Mouse (Mus musculus) forebrain, embryonic 12.5 days (tissue): ENCODE measurements around the gene Hoxb3. TPM values are rescaled to one million over a fixed set of nuclear protein-coding genes. Genes with fewer than 3 reads are reported as not detected.

Experiments used
- ATAC-seq: fragments of 200-750 bp; cut with Nextera tagmentation; 2 replicates; pipeline ENCODE4 v1.8.0; 2017; ENCODE audit warnings: moderate TSS enrichment; ENCODE audit not compliant: low FRiP score
- H3K27ac ChIP-seq: fragments of 300-500 bp; sonication (generic); 2 replicates; pipeline ENCODE4 v1.5.1; 2016; ENCODE audit warnings: mild to moderate bottlenecking
- H3K27me3 ChIP-seq: fragments of 300-500 bp; sonication (generic); 2 replicates; pipeline ENCODE4 v1.6.1; 2016; ENCODE audit warnings: mild to moderate bottlenecking
- H3K36me3 ChIP-seq: fragments of 300-500 bp; sonication (generic); replicated peaks from 2 replicates; pipeline ENCODE4 v1.6.1; 2016; ENCODE audit warnings: mild to moderate bottlenecking
- H3K4me1 ChIP-seq: fragments of 300-500 bp; sonication (generic); 2 replicates; pipeline ENCODE4 v1.6.1; 2016
- H3K4me2 ChIP-seq: fragments of 300-500 bp; sonication (generic); 2 replicates; pipeline ENCODE4 v1.6.1; 2016; ENCODE audit warnings: mild to moderate bottlenecking, moderate library complexity
- H3K4me3 ChIP-seq: fragments of 300-500 bp; sonication (generic); replicated peaks from 2 replicates; pipeline ENCODE4 v1.5.1; 2016; ENCODE audit warnings: mild to moderate bottlenecking
- H3K9ac ChIP-seq: fragments of 300-500 bp; sonication (generic); 2 replicates; pipeline ENCODE4 v1.6.1; 2016; ENCODE audit warnings: mild to moderate bottlenecking
- H3K9me3 ChIP-seq: fragments of 300-500 bp; sonication (generic); 2 replicates; pipeline ENCODE4 v1.6.1; 2016
- WGBS: fragments of 180-500 bp; shearing (Covaris S2); methylation state at CpG from one replicate; pipeline ENCODE4 v1.1.7; 2016; 5-methylcytosine and 5-hydroxymethylcytosine counted together
- polyA plus RNA-seq: library from polyadenylated mRNA; unstranded; fragments of >200 nt; fragmentation: Nextera tagmentation; extraction: Ambion mirVana; gene quantifications from 2 replicates; pipeline ENCODE4 v1.2.1, GENCODE M21; 2016

Hoxb3 gene
- polyA plus RNA-seq, 1 experiment from 2014 or later = not detected

- Histone ChIP-seq H3K4me2 (peak overlapping the region; percentile 47), H3K27me3 (peaks cover 100% of the 10 kb centered on the region), H3K9me3 (no peaks in the 10 kb centered on the region), H3K27ac (no peak overlapping the region), H3K36me3 (no peaks in the 10 kb centered on the region), H3K4me1 (peaks cover 5% of the 10 kb centered on the region), H3K9ac (no peak overlapping the region), H3K4me3 (peak overlapping the region; percentile 30)
- ATAC-seq = no peak
- WGBS = 1% methylated on average over 34 of the region's 34 CpGs
Measured at GRCm38 (mm10) chr11:96319071-96319902, 3.8 kb upstream of the Hoxb3 start.

DNA sequence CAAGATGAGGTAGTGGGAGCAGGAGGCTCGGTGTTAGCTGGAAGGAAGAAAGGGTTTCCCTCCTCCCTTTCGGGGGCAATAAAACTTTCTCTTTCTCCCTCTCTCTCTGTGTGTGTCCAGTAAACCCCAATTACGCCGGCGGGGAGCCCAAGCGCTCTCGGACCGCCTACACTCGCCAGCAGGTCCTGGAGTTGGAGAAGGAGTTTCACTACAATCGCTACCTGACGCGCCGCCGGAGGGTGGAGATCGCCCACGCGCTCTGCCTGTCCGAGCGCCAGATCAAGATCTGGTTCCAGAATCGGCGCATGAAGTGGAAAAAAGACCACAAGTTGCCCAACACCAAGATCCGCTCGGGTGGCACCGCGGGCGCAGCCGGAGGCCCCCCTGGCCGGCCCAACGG is 3.2 kb upstream of the Hoxb3 start:
- no peaks in the 10 kb centered on the region for H3K36me3 ChIP-seq
- no peak overlapping the region for H3K27ac ChIP-seq
- H3K4me2 ChIP-seq = no peak overlapping the region
- H3K27me3 ChIP-seq = peaks cover 100% of the 10 kb centered on the region
- peaks cover 5% of the 10 kb centered on the region for H3K4me1 ChIP-seq
- H3K9me3 ChIP-seq = no peaks in the 10 kb centered on the region
- no peak overlapping the region for H3K9ac ChIP-seq
- ATAC-seq = no peak
- under 1% methylated on average over 29 of the region's 29 CpGs for WGBS
- no peak overlapping the region for H3K4me3 ChIP-seq

DNA sequence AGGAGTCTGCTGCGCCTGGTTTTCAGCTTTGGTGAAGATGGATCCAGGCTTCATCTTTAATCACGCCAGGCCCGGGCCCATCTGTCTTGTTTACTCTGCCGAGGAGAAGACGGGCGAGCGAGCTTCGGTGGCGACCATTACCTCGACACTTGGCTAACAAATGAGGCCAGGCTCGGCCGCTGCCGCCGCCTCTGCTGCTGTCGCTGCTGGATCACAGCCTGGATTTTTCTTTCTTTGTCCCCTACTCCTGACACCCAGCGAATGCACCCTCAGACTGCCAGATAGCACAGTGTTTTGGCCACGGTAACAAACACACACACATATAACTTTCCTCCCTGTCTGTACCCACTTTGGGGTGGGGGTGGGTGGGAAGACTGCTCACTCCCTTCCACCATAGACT is 2.4 kb upstream of the Hoxb3 start:
- H3K9me3 ChIP-seq = no peaks in the 10 kb centered on the region
- no peaks in the 10 kb centered on the region for H3K36me3 ChIP-seq
- no peak overlapping the region for H3K27ac ChIP-seq
- ATAC-seq = no peak
- H3K27me3 ChIP-seq = peaks cover 100% of the 10 kb centered on the region
- H3K4me1 ChIP-seq = peaks cover 5% of the 10 kb centered on the region
- H3K4me3 ChIP-seq = no peak overlapping the region
- WGBS = under 1% methylated on average over 17 of the region's 17 CpGs
- no peak overlapping the region for H3K4me2 ChIP-seq
- no peak overlapping the region for H3K9ac ChIP-seq

GRCm38 (mm10) chr11:96321846-96322245 is 1.3 kb upstream of the Hoxb3 start:
- peaks cover 5% of the 10 kb centered on the region for H3K4me1 ChIP-seq
- no peak overlapping the region for H3K27ac ChIP-seq
- under 1% methylated on average over 5 of the region's 5 CpGs for WGBS
- H3K4me3 ChIP-seq = no peak overlapping the region
- H3K9ac ChIP-seq = no peak overlapping the region
- no peak overlapping the region for H3K4me2 ChIP-seq
- H3K36me3 ChIP-seq = no peaks in the 10 kb centered on the region
- H3K27me3 ChIP-seq = peaks cover 100% of the 10 kb centered on the region
- H3K9me3 ChIP-seq = no peaks in the 10 kb centered on the region
- ATAC-seq = no peak

DNA sequence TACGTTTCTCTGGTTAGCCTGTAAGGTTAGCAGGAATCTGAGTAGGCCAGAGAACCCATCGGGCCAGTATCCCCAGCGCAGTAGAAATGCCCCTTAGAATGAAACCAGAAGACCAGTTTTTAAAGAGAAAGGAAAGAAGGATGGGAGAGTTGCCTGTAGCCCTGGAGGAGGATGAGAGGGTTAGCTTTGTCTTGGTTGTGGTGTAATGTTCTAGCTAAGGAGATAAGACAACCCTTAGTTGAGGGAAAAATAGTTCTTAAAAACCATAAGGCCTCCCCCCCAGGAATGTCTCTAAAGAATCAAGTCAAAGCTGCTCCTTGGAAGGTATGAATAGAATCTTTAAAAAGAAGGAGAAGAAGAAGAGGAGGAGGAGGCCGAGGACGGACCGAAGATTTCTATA is 388 bp upstream of the Hoxb3 start:
- WGBS = 2% methylated on average over 6 of the region's 6 CpGs
- Histone ChIP-seq H3K9me3 (no peaks in the 10 kb centered on the region), H3K4me3 (no peak overlapping the region), H3K9ac (no peak overlapping the region), H3K27ac (no peak overlapping the region), H3K4me2 (no peak overlapping the region), H3K4me1 (peaks cover 5% of the 10 kb centered on the region), H3K27me3 (peaks cover 100% of the 10 kb centered on the region), H3K36me3 (no peaks in the 10 kb centered on the region)
- ATAC-seq = no peak

DNA sequence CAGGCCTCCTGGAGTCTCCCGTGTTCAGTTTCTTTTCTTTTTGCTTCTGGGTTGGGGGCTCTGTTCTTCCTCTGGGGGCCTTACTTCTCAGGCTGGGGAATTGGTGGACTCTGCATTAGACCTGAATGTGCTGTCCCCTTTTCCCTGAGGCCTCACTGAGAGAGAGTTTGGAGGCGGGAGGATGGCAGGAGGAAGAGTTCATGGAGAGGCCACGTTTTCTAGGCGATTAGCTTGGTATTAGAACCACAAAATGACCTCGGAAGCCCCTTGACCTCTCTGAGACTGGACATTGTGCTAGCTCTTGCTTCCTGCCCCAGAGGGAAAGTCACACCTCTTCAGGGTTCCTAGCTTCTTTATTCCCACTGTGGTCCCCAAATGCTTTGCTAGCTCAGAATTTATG is 999 bp downstream of the Hoxb3 start:
- peaks cover 100% of the 10 kb centered on the region for H3K27me3 ChIP-seq
- no peak for ATAC-seq
- H3K9ac ChIP-seq = no peak overlapping the region
- H3K9me3 ChIP-seq = no peaks in the 10 kb centered on the region
- H3K27ac ChIP-seq = no peak overlapping the region
- H3K4me3 ChIP-seq = no peak overlapping the region
- WGBS = under 1% methylated on average over 5 of the region's 5 CpGs
- no peaks in the 10 kb centered on the region for H3K36me3 ChIP-seq
- H3K4me2 ChIP-seq = no peak overlapping the region
- H3K4me1 ChIP-seq = no peaks in the 10 kb centered on the region

- Histone ChIP-seq H3K9me3 (no peaks in the 10 kb centered on the region), H3K27me3 (peaks cover 100% of the 10 kb centered on the region), H3K4me2 (no peak overlapping the region), H3K36me3 (no peaks in the 10 kb centered on the region), H3K4me3 (no peak overlapping the region), H3K4me1 (no peaks in the 10 kb centered on the region), H3K27ac (no peak overlapping the region), H3K9ac (no peak overlapping the region)
- ATAC-seq = no peak
- 2% methylated on average over 8 of the region's 8 CpGs for WGBS
Measured at GRCm38 (mm10) chr11:96324965-96325364, 1.8 kb downstream of the Hoxb3 start.

GRCm38 (mm10) chr11:96325747-96326212 is 2.7 kb downstream of the Hoxb3 start:
- 2% methylated on average over 22 of the region's 22 CpGs for WGBS
- Histone ChIP-seq H3K4me3 (no peak overlapping the region), H3K27me3 (peaks cover 100% of the 10 kb centered on the region), H3K4me2 (no peak overlapping the region), H3K9ac (no peak overlapping the region), H3K4me1 (no peaks in the 10 kb centered on the region), H3K36me3 (no peaks in the 10 kb centered on the region), H3K9me3 (no peaks in the 10 kb centered on the region), H3K27ac (no peak overlapping the region)
- ATAC-seq = no peak

GRCm38 (mm10) chr11:96326705-96327104 is 3.6 kb downstream of the Hoxb3 start:
- Histone ChIP-seq H3K9ac (no peak overlapping the region), H3K36me3 (no peaks in the 10 kb centered on the region), H3K27me3 (peaks cover 100% of the 10 kb centered on the region), H3K27ac (no peak overlapping the region), H3K4me2 (no peak overlapping the region), H3K4me3 (no peak overlapping the region), H3K4me1 (no peaks in the 10 kb centered on the region), H3K9me3 (no peaks in the 10 kb centered on the region)
- ATAC-seq = no peak
- WGBS = 2% methylated on average over 12 of the region's 12 CpGs

- H3K4me3 ChIP-seq = no peak overlapping the region
- 2% methylated on average over 7 of the region's 7 CpGs for WGBS
- H3K9me3 ChIP-seq = no peaks in the 10 kb centered on the region
- no peaks in the 10 kb centered on the region for H3K4me1 ChIP-seq
- H3K27ac ChIP-seq = no peak overlapping the region
- H3K27me3 ChIP-seq = peaks cover 100% of the 10 kb centered on the region
- no peaks in the 10 kb centered on the region for H3K36me3 ChIP-seq
- ATAC-seq = no peak
- no peak overlapping the region for H3K9ac ChIP-seq
- H3K4me2 ChIP-seq = no peak overlapping the region
Measured at GRCm38 (mm10) chr11:96327122-96327521, 4.0 kb downstream of the Hoxb3 start.

DNA sequence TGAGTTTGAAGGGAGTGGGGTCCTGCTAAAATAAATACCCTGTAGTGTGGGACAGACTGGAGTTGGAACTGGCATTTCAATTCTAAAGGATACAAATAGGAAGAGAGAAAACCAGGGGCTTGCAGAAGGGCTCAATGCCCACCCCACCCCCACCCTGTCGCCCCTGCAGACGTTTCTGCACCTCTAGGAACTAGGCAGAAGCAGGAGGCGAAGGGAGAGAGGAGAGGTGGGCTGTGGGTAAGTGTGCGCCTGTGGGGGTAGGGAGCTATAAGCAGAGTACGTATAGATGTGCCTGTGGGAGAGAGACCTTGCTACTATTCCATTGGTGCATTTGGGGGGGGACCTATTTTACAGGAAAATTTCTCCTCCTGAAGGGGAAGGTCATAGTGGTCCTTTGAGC is 4.6 kb downstream of the Hoxb3 start:
- Histone ChIP-seq H3K4me2 (no peak overlapping the region), H3K4me1 (no peaks in the 10 kb centered on the region), H3K9ac (no peak overlapping the region), H3K36me3 (no peaks in the 10 kb centered on the region), H3K4me3 (no peak overlapping the region), H3K27ac (no peak overlapping the region), H3K9me3 (no peaks in the 10 kb centered on the region), H3K27me3 (peaks cover 100% of the 10 kb centered on the region)
- no peak for ATAC-seq
- under 1% methylated on average over 5 of the region's 5 CpGs for WGBS

DNA sequence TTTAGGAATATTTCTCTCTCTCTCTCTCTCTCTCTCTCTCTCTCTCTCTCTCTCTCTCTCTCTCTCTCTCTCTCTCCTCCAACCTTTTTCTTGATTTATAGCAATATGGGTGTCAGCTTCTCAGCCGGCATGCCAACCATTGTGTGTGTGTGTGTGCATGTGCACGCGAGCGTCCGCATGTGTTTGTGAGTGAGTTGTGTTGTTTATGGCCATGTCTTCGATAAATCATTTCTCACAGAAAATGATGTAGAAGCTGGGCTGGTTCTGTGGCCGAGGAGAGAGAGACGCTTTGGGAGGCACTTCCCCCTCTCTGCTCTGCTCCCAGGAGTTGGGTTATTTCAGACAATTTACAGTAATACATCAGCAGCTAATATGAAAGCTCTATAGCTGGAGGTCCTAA is 5.5 kb downstream of the Hoxb3 start:
- Histone ChIP-seq H3K4me3 (no peak overlapping the region), H3K27me3 (peaks cover 100% of the 10 kb centered on the region), H3K36me3 (no peaks in the 10 kb centered on the region), H3K27ac (no peak overlapping the region), H3K4me1 (no peaks in the 10 kb centered on the region), H3K9me3 (no peaks in the 10 kb centered on the region), H3K4me2 (no peak overlapping the region), H3K9ac (no peak overlapping the region)
- 10% methylated on average over 8 of the region's 8 CpGs for WGBS
- ATAC-seq = no peak

GRCm38 (mm10) chr11:96332105-96332504 is 9.0 kb downstream of the Hoxb3 start:
- no peaks in the 10 kb centered on the region for H3K36me3 ChIP-seq
- H3K4me2 ChIP-seq = no peak overlapping the region
- H3K9me3 ChIP-seq = no peaks in the 10 kb centered on the region
- H3K27me3 ChIP-seq = peaks cover 100% of the 10 kb centered on the region
- H3K4me3 ChIP-seq = no peak overlapping the region
- no peak overlapping the region for H3K9ac ChIP-seq
- H3K27ac ChIP-seq = no peak overlapping the region
- WGBS = 1% methylated on average over 8 of the region's 8 CpGs
- ATAC-seq = no peak
- no peaks in the 10 kb centered on the region for H3K4me1 ChIP-seq
